Mouse (Mus musculus) embryonic fibroblast, embryonic 13.5 days (primary cell): Measurements from ENCODE around the gene C2cd4c.

Source experiments
- CTCF ChIP-seq: IDR thresholded peaks from 2 replicates; pipeline ENCODE4 v1.5.1; 2011; ENCODE audit warnings: mild to moderate bottlenecking, control low read depth, low read length, moderate library complexity, borderline replicate concordance; ENCODE audit not compliant: insufficient read depth
- POLR2A ChIP-seq: IDR thresholded peaks from 2 replicates; pipeline ENCODE4 v1.6.1; 2011; ENCODE audit warnings: low read depth, mild to moderate bottlenecking, control low read depth, low read length, moderate library complexity

- TF ChIP-seq POLR2A (no peak), CTCF (no peak)
Measured at GRCm38 (mm10) chr10:79615860-79616259, 2.0 kb upstream of the C2cd4c start.
